Mouse (Mus musculus): ENCODE data around the gene Dlat.

Dlat gene

DNA sequence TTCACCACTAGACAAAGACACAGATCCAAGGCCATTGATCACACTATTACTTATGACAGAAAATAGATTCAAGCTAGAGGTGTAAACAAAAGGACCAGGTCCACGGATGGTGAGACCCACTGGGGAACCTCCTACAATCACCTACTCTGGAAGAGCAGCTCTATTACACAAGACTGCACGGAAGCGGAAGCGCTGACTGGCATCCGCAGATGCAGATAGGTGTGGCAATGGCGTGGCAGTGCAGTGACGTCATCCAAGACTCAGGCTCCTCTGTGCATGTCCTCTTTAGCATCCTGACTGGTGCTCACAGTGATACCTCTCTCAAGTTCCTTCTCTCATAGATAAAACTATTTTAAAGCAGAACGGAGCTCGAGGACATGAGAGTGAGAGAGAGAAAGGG lies 66.6 kb downstream of the Dlat start:
- TF ChIP-seq CTCF (conservative IDR thresholded peaks at IDR 0.05; ENCODE audit: low read length), result no peak
- TF ChIP-seq NANOG (IDR thresholded peaks at IDR 0.05; ENCODE audit: borderline replicate concordance, low read length), result no peak
- TF ChIP-seq POU5F1 (IDR thresholded peaks at IDR 0.05; ENCODE audit: borderline replicate concordance, low read length), result no peak
- Histone ChIP-seq H3K27me3 (ENCODE audit: insufficient read depth, low read length) (peaks cover 3% of the 10 kb centered on the region; the same call in 1 of the 2 replicates), H3K36me3 (ENCODE audit: insufficient read depth, low read length) (peaks cover 30% of the 10 kb centered on the region), H3K4me1 (replicated peaks; ENCODE audit: low read depth, low read length) (peaks cover 7% of the 10 kb centered on the region; the same call in 1 of the 2 replicates), H3K4me3 (replicated peaks; ENCODE audit: low read length) (no peak overlapping the region), H3K9me3 (ENCODE audit: low read length) (no peaks in the 10 kb centered on the region)

DNA sequence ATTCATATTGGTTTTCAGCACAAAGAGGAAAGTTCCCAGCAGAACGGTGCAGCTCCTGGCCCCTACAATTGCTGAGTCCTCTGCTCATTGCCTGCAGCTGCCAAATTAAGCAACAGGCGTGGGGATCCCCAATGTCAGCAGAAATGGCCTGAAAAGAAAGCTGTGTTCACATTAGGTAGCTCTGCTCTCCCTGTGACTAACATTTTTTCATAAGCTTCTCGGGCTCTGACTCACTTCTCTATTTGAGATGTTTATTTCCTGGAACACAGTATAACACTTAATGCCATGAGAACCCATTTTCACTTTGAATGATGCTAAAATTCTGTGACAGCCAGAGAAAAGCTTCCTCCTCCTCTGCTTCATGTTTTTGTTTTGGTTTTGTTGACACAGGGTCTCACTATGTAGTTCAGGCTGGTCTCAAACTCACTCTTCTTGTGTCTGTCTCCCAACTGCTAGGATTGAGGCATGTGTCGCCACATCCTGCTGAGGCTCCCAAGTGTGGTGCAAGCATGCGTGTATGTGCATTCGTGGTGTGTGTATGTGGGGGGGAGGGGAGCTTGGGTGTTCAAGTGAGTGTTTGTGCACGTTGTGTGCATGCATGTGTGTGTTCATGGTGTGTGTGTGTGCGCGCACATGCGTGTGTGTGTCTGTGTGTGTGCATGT lies 68.6 kb downstream of the Dlat start:
- Histone ChIP-seq H3K36me3 (ENCODE audit: insufficient read depth, low read length) (peaks cover 10% of the 10 kb centered on the region), H3K4me3 (replicated peaks; ENCODE audit: low read length) (no peak overlapping the region), H3K9me3 (ENCODE audit: low read length) (no peaks in the 10 kb centered on the region), H3K27me3 (ENCODE audit: insufficient read depth, low read length) (peaks cover 3% of the 10 kb centered on the region; the same call in 1 of the 2 replicates), H3K4me1 (replicated peaks; ENCODE audit: low read depth, low read length) (peaks cover 7% of the 10 kb centered on the region; the same call in 1 of the 2 replicates)
- TF ChIP-seq CTCF (conservative IDR thresholded peaks at IDR 0.05; ENCODE audit: low read length) (no peak), NANOG (IDR thresholded peaks at IDR 0.05; ENCODE audit: borderline replicate concordance, low read length) (no peak), POU5F1 (IDR thresholded peaks at IDR 0.05; ENCODE audit: borderline replicate concordance, low read length) (no peak)

DNA sequence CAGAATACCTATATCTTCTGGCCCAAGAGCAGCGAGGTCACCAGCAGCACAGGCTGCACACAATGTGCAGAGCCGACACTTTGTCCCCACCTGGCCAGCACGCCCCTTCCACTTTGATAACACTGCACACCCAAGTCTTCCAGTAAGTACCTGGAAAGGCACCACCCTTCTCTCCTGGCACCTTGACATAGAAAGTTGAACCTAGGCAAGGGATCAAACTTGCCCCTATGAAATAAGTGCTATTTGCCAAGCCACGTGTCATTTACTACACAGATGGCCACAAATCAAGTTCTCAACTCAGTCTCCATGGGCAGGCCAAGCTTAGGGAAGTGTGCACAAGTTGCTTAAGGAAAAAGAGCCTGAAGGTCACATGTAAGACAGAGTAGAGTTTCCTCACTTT lies 72.6 kb downstream of the Dlat start:
- peaks cover 4% of the 10 kb centered on the region; the same call in 1 of the 2 replicates for H3K27me3 ChIP-seq (ENCODE audit: insufficient read depth, low read length)
- no peaks in the 10 kb centered on the region for H3K9me3 ChIP-seq (ENCODE audit: low read length)
- H3K4me1 ChIP-seq (replicated peaks; ENCODE audit: low read depth, low read length), result no peaks in the 10 kb centered on the region
- H3K36me3 ChIP-seq (ENCODE audit: insufficient read depth, low read length), result no peaks in the 10 kb centered on the region
- no peak overlapping the region for H3K4me3 ChIP-seq (replicated peaks; ENCODE audit: low read length)
- no peak for TF ChIP-seq POU5F1 (IDR thresholded peaks at IDR 0.05; ENCODE audit: borderline replicate concordance, low read length)

DNA sequence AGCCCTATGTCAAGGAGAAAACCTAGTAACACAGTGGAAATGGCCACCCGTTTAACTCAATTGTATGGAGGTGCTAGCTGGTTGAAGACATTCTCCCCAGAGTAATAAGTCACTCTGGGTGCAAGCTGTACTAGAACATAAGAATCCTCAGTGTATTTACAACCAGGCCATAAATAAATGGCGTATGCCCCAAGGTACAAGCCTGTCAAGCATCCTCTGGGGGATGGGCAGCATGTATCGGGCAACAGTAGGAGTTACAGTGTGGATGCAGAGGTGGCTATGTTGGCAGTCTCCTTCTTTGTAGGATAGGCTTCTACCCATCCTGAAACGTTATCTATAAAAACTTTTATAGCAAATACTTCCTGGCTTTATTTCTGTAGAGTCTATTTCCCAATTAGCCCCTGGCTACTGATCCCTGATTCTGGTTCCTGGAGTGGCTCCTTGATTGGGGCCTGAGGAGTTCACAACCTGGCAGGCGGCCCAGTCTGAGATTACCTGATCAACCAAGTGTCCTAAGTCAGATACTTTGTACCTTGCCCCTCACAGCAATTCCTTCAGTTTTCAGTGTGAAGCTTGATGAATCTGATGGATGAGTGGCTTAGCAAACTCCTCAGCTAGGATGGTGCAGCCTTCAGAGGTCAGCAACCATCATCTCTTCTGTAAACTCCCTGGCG lies 74.3 kb downstream of the Dlat start:
- peaks cover 5% of the 10 kb centered on the region; the same call in 1 of the 2 replicates for H3K27me3 ChIP-seq (ENCODE audit: insufficient read depth, low read length)
- TF ChIP-seq NANOG (IDR thresholded peaks at IDR 0.05; ENCODE audit: borderline replicate concordance, low read length) (no peak), CTCF (conservative IDR thresholded peaks at IDR 0.05; ENCODE audit: low read length) (no peak), POU5F1 (IDR thresholded peaks at IDR 0.05; ENCODE audit: borderline replicate concordance, low read length) (no peak)
- H3K4me3 ChIP-seq (replicated peaks; ENCODE audit: low read length), result no peak overlapping the region
- H3K9me3 ChIP-seq (ENCODE audit: low read length), result no peaks in the 10 kb centered on the region
- H3K4me1 ChIP-seq (replicated peaks; ENCODE audit: low read depth, low read length), result no peaks in the 10 kb centered on the region
- H3K36me3 ChIP-seq (ENCODE audit: insufficient read depth, low read length), result no peaks in the 10 kb centered on the region
